Mouse (Mus musculus): ENCODE measurements around the gene Lhfp. TPM values are rescaled to one million over a fixed set of nuclear protein-coding genes. Genes with fewer than 3 reads are reported as not detected.
"Not testable (repeated sequence)": the region's sequence is repeated elsewhere in the genome, so short reads cannot be mapped to it uniquely, and the experiment has no call there.

The Lhfp gene
- polyA plus RNA-seq, 1 experiment from 2014 or later, result 49.8 TPM

GRCm38 (mm10) chr3:53231112-53231511 is 189.8 kb downstream of the Lhfp start:
- Histone ChIP-seq H3K4me3 (ENCODE audit: low read depth, low read length) (no peak overlapping the region), H3K9me3 (ENCODE audit: control insufficient read depth, low read length) (no peaks in the 10 kb centered on the region), H3K4me2 (no peak overlapping the region), H3K9ac (ENCODE audit: low read length) (no peak overlapping the region), H3K36me3 (ENCODE audit: control insufficient read depth, insufficient read depth, low read length) (no peaks in the 10 kb centered on the region), H3K27ac (ENCODE audit: low read depth, low read length) (no peak overlapping the region), H3K27me3 (ENCODE audit: control insufficient read depth, insufficient read depth, low read length) (no peaks in the 10 kb centered on the region), H3K4me1 (ENCODE audit: control insufficient read depth, insufficient read depth, low read length) (no peaks in the 10 kb centered on the region)
- WGBS, result 60% methylated on average over 3 of the region's 3 CpGs
- ATAC-seq (ENCODE audit: low FRiP score) (no peak), DNase-seq (ENCODE audit: low spot score, missing footprints) (no peak)

GRCm38 (mm10) chr3:53232411-53232810 is 191.1 kb downstream of the Lhfp start:
- not testable (repeated sequence) for H3K4me2 ChIP-seq; H3K4me1 ChIP-seq (ENCODE audit: control insufficient read depth, insufficient read depth, low read length); H3K27me3 ChIP-seq (ENCODE audit: control insufficient read depth, insufficient read depth, low read length); H3K4me3 ChIP-seq (ENCODE audit: low read depth, low read length); ATAC-seq (ENCODE audit: low FRiP score); H3K36me3 ChIP-seq (ENCODE audit: control insufficient read depth, insufficient read depth, low read length); DNase-seq (ENCODE audit: low spot score, missing footprints); H3K9ac ChIP-seq (ENCODE audit: low read length); H3K9me3 ChIP-seq (ENCODE audit: control insufficient read depth, low read length); H3K27ac ChIP-seq (ENCODE audit: low read depth, low read length)
- 94% methylated on average over 9 of the region's 9 CpGs for WGBS

- H3K9ac ChIP-seq (ENCODE audit: low read length), result no peak overlapping the region
- H3K4me3 ChIP-seq (ENCODE audit: low read depth, low read length), result no peak overlapping the region
- H3K9me3 ChIP-seq (ENCODE audit: control insufficient read depth, low read length), result no peaks in the 10 kb centered on the region
- H3K4me1 ChIP-seq (ENCODE audit: control insufficient read depth, insufficient read depth, low read length), result no peaks in the 10 kb centered on the region
- ATAC-seq (ENCODE audit: low FRiP score) (no peak), DNase-seq (ENCODE audit: low spot score, missing footprints) (no peak)
- no peaks in the 10 kb centered on the region for H3K36me3 ChIP-seq (ENCODE audit: control insufficient read depth, insufficient read depth, low read length)
- no peak overlapping the region for H3K4me2 ChIP-seq
- H3K27me3 ChIP-seq (ENCODE audit: control insufficient read depth, insufficient read depth, low read length), result no peaks in the 10 kb centered on the region
- no peak overlapping the region for H3K27ac ChIP-seq (ENCODE audit: low read depth, low read length)
Observed at GRCm38 (mm10) chr3:53234689-53235088, 193.4 kb downstream of the Lhfp start.

GRCm38 (mm10) chr3:53236471-53236870 is 195.1 kb downstream of the Lhfp start:
- H3K36me3 ChIP-seq (ENCODE audit: control insufficient read depth, insufficient read depth, low read length), result no peaks in the 10 kb centered on the region
- no peak overlapping the region for H3K27ac ChIP-seq (ENCODE audit: low read depth, low read length)
- H3K4me3 ChIP-seq (ENCODE audit: low read depth, low read length), result no peak overlapping the region
- no peak overlapping the region for H3K4me2 ChIP-seq
- no peaks in the 10 kb centered on the region for H3K9me3 ChIP-seq (ENCODE audit: control insufficient read depth, low read length)
- DNase-seq (ENCODE audit: low spot score, missing footprints) (no peak), ATAC-seq (ENCODE audit: low FRiP score) (no peak; the same call in 1 of the 2 replicates)
- 92% methylated on average over 4 of the region's 4 CpGs for WGBS
- H3K9ac ChIP-seq (ENCODE audit: low read length), result no peak overlapping the region
- H3K27me3 ChIP-seq (ENCODE audit: control insufficient read depth, insufficient read depth, low read length), result no peaks in the 10 kb centered on the region
- no peaks in the 10 kb centered on the region for H3K4me1 ChIP-seq (ENCODE audit: control insufficient read depth, insufficient read depth, low read length)

- Histone ChIP-seq H3K4me2 (no peak overlapping the region), H3K9me3 (ENCODE audit: control insufficient read depth, low read length) (peaks cover 3% of the 10 kb centered on the region; the same call in 1 of the 2 replicates), H3K36me3 (ENCODE audit: control insufficient read depth, insufficient read depth, low read length) (no peaks in the 10 kb centered on the region), H3K4me3 (ENCODE audit: low read depth, low read length) (no peak overlapping the region), H3K27ac (ENCODE audit: low read depth, low read length) (no peak overlapping the region), H3K9ac (ENCODE audit: low read length) (no peak overlapping the region), H3K4me1 (ENCODE audit: control insufficient read depth, insufficient read depth, low read length) (no peaks in the 10 kb centered on the region), H3K27me3 (ENCODE audit: control insufficient read depth, insufficient read depth, low read length) (no peaks in the 10 kb centered on the region)
- DNase-seq (ENCODE audit: low spot score, missing footprints) (no peak), ATAC-seq (ENCODE audit: low FRiP score) (no peak)
- 91% methylated on average over 3 of the region's 3 CpGs for WGBS
Observed at GRCm38 (mm10) chr3:53240150-53240549, 198.8 kb downstream of the Lhfp start.

- no peak for ATAC-seq (ENCODE audit: low FRiP score)
- Histone ChIP-seq H3K36me3 (ENCODE audit: control insufficient read depth, insufficient read depth, low read length) (no peaks in the 10 kb centered on the region), H3K4me3 (ENCODE audit: low read depth, low read length) (no peak overlapping the region), H3K4me2 (no peak overlapping the region), H3K4me1 (ENCODE audit: control insufficient read depth, insufficient read depth, low read length) (peaks cover 11% of the 10 kb centered on the region), H3K27ac (ENCODE audit: low read depth, low read length) (no peak overlapping the region), H3K9ac (ENCODE audit: low read length) (no peak overlapping the region), H3K27me3 (ENCODE audit: control insufficient read depth, insufficient read depth, low read length) (no peaks in the 10 kb centered on the region), H3K9me3 (ENCODE audit: control insufficient read depth, low read length) (peaks cover 3% of the 10 kb centered on the region; the same call in 1 of the 2 replicates)
- DNase-seq (ENCODE audit: low spot score, missing footprints), result no peak
- 91% methylated on average over 9 of the region's 9 CpGs for WGBS
Observed at GRCm38 (mm10) chr3:53245571-53246208, 204.4 kb downstream of the Lhfp start.

- DNase-seq (ENCODE audit: low spot score, missing footprints), result peak; percentile 92
- peaks cover 3% of the 10 kb centered on the region; the same call in 1 of the 2 replicates for H3K9me3 ChIP-seq (ENCODE audit: control insufficient read depth, low read length)
- no peak overlapping the region for H3K4me3 ChIP-seq (ENCODE audit: low read depth, low read length)
- 84% methylated on average over 3 of the region's 3 CpGs for WGBS
- H3K27me3 ChIP-seq (ENCODE audit: control insufficient read depth, insufficient read depth, low read length), result no peaks in the 10 kb centered on the region
- ATAC-seq (ENCODE audit: low FRiP score), result no peak
- H3K36me3 ChIP-seq (ENCODE audit: control insufficient read depth, insufficient read depth, low read length), result no peaks in the 10 kb centered on the region
- H3K27ac ChIP-seq (ENCODE audit: low read depth, low read length), result no peak overlapping the region
- no peak overlapping the region for H3K9ac ChIP-seq (ENCODE audit: low read length)
- no peak overlapping the region for H3K4me2 ChIP-seq
- H3K4me1 ChIP-seq (ENCODE audit: control insufficient read depth, insufficient read depth, low read length), result peaks cover 11% of the 10 kb centered on the region
Observed at GRCm38 (mm10) chr3:53247102-53247501, 205.8 kb downstream of the Lhfp start.

- WGBS, result 25% methylated on average over 10 of the region's 10 CpGs
- H3K4me3 ChIP-seq (ENCODE audit: low read depth, low read length), result no peak overlapping the region
- no peak overlapping the region for H3K9ac ChIP-seq (ENCODE audit: low read length)
- no peaks in the 10 kb centered on the region for H3K36me3 ChIP-seq (ENCODE audit: control insufficient read depth, insufficient read depth, low read length)
- H3K4me1 ChIP-seq (ENCODE audit: control insufficient read depth, insufficient read depth, low read length), result peaks cover 11% of the 10 kb centered on the region
- H3K27me3 ChIP-seq (ENCODE audit: control insufficient read depth, insufficient read depth, low read length), result no peaks in the 10 kb centered on the region
- no peaks in the 10 kb centered on the region for H3K9me3 ChIP-seq (ENCODE audit: control insufficient read depth, low read length)
- ATAC-seq (ENCODE audit: low FRiP score) (no peak), DNase-seq (ENCODE audit: low spot score, missing footprints) (no peak)
- no peak overlapping the region for H3K27ac ChIP-seq (ENCODE audit: low read depth, low read length)
- no peak overlapping the region for H3K4me2 ChIP-seq
Observed at GRCm38 (mm10) chr3:53248158-53248874, 207.0 kb downstream of the Lhfp start.

- Histone ChIP-seq H3K27ac (ENCODE audit: low read depth, low read length) (no peak overlapping the region), H3K4me2 (no peak overlapping the region), H3K9me3 (ENCODE audit: control insufficient read depth, low read length) (no peaks in the 10 kb centered on the region), H3K9ac (ENCODE audit: low read length) (no peak overlapping the region), H3K4me1 (ENCODE audit: control insufficient read depth, insufficient read depth, low read length) (peaks cover 11% of the 10 kb centered on the region), H3K4me3 (ENCODE audit: low read depth, low read length) (no peak overlapping the region), H3K27me3 (ENCODE audit: control insufficient read depth, insufficient read depth, low read length) (no peaks in the 10 kb centered on the region), H3K36me3 (ENCODE audit: control insufficient read depth, insufficient read depth, low read length) (no peaks in the 10 kb centered on the region)
- WGBS, result 92% methylated on average over 5 of the region's 5 CpGs
- ATAC-seq (ENCODE audit: low FRiP score) (no peak), DNase-seq (ENCODE audit: low spot score, missing footprints) (no peak)
Observed at GRCm38 (mm10) chr3:53252556-53252955, 211.2 kb downstream of the Lhfp start.

Data from midbrain, embryonic 11.5 days (tissue).